Mouse (Mus musculus): Measurements from ENCODE around the gene Prol1. TPM values are rescaled to one million over a fixed set of nuclear protein-coding genes. Genes with fewer than 3 reads are reported as not detected.
A peak's percentile ranks its signal among the peaks of the same experiment; 100 is the strongest.
"Not testable (repeated sequence)": the region's sequence is repeated elsewhere in the genome, so short reads cannot be mapped to it uniquely, and the experiment has no call there.

Prol1 gene
- polyA plus RNA-seq (2012; rRNA removed) = not detected in 2 replicates

DNA sequence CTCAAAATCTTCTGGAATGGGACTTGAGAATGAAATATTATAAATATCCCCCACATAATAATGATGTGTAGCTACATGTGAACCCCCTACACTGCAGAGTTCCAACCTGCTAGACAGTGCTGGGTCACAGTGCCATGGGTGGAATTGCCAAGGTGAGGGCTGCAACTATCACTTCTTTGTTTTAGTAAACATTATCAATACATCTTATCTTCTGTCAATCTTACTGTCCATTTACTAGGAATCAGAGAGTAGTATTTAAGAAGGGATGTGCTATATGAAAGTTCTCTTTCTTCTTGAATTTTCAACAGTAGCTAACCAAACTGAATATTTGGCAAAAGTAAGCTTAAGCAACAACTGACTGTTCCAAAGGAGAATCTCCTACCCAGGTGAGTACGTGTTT, at the start of gene Prol1:
Prol1 (plus strand) TSS at position 301 of the 400 bp plus-strand sequence.
- DNase-seq = no peak
- no peak for TF ChIP-seq CTCF (IDR thresholded peaks at IDR 0.05; ENCODE audit: insufficient read depth, low read length)
- no peak for TF ChIP-seq POLR2A (IDR thresholded peaks at IDR 0.05; ENCODE audit: borderline replicate concordance, extremely low read depth, low read depth, low read length)
- WGBS = 90% methylated on average over 1 of the region's 1 CpGs
- H3K4me3 ChIP-seq (replicated peaks; ENCODE audit: extremely low read depth, low read depth, low read length) = no peak within 1 kb of the TSS
- H3K4me1 ChIP-seq (ENCODE audit: control insufficient read depth, insufficient read depth, low read length) = no peaks in the 10 kb centered on the region

DNA sequence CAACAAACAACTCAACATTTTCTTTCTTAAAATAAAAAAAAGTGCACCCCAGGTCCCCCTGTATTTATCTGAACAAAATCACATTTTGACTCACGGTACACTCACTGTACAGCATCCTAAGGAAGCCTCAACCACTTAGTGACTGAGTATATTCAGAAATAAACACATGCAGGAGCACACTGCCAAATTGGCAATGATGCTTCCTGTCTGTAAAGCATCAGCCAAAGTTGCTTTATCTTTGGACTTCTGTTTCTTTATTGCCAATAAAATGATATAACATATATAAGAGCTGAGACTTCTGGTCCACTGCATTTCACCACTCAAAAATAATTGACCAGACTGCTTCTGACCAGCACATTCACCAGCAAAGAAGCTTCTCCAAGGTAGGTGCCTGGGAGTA, 48.5 kb upstream of the Prol1 start, which contains the start of gene Gm7714:
Gm7714 (plus strand) TSS at position 301 of the 400 bp plus-strand sequence.
- DNase-seq = no peak
- H3K4me1 ChIP-seq (ENCODE audit: control insufficient read depth, insufficient read depth, low read length) = no peaks in the 10 kb centered on the region
- TF ChIP-seq CTCF (IDR thresholded peaks at IDR 0.05; ENCODE audit: insufficient read depth, low read length) (no peak), POLR2A (IDR thresholded peaks at IDR 0.05; ENCODE audit: borderline replicate concordance, extremely low read depth, low read depth, low read length) (no peak)
- no peak within 1 kb of the TSS for H3K4me3 ChIP-seq (replicated peaks; ENCODE audit: extremely low read depth, low read depth, low read length)
- 57% methylated on average over 1 of the region's 1 CpGs for WGBS

DNA sequence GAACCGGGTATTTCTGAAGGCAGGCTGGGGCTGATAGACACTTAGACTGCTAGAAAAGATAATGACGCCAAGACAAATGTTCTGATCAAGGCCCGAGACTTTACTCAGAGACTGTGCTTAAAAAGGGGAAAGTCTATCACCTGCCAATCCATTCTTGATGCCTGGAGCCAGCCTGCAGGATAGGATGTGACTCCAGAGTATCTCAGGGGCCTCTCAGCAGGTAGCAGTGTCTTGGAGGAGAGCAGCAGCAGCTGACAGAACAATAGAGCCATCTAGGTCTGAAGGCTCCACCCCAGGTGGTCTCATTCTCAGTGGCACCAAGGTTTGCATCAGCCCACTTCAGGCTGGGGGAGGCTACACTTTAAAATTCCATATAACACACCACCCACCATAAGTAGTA, 5.8 kb upstream of the Prol1 start:
- not testable (repeated sequence) for H3K4me3 ChIP-seq (replicated peaks; ENCODE audit: extremely low read depth, low read depth, low read length); H3K4me1 ChIP-seq (ENCODE audit: control insufficient read depth, insufficient read depth, low read length); DNase-seq
- WGBS = 68% methylated on average over 3 of the region's 3 CpGs

DNA sequence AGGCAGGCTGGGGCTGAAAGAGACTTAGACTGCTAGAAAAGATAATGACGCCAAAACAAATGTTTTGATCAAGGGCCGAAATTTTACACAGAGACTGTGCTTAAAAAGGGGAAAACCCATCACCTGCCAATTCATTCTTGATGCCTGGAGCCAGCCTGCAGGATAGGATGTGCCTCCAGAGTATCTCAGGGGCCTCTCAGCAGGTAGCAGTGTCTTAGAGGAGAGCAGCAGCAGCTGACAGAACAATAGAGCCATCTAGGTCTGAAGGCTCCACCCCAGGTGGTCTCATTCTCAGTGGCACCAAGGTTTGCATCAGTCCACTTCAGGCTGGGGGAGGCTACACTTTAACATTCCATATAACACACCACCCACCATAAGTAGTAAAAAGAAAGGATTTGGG, 31.4 kb downstream of the Prol1 start:
- WGBS = 59% methylated on average over 2 of the region's 2 CpGs
- H3K4me1 ChIP-seq (ENCODE audit: control insufficient read depth, insufficient read depth, low read length); DNase-seq; H3K4me3 ChIP-seq (replicated peaks; ENCODE audit: extremely low read depth, low read depth, low read length): not testable (repeated sequence)

DNA sequence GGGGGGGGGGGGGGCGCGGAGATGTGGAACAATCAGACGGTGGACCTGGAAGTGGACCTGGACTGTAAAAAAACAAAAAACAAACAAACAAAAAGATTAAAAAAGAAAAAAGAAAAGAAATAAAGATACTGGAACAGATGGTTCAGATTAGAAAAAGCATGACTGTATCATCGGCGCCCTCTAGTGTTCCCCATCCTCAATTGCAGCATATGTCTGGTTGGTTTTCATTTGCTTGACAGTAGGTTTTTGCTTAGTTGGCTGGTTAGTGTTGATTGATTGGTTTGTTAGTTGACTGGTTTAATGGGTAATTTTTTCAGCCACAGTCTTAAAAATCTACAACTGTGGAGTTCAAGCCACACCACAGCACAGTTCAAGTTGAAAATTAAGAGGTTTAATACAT, 47.7 kb downstream of the Prol1 start:
- H3K4me1 ChIP-seq (ENCODE audit: control insufficient read depth, insufficient read depth, low read length) = no peaks in the 10 kb centered on the region
- TF ChIP-seq POLR2A (IDR thresholded peaks at IDR 0.05; ENCODE audit: borderline replicate concordance, extremely low read depth, low read depth, low read length) = no peak
- TF ChIP-seq CTCF (IDR thresholded peaks at IDR 0.05; ENCODE audit: insufficient read depth, low read length) = peak; percentile 7; the same call in 1 of the 2 replicates
- DNase-seq = no peak
- H3K4me3 ChIP-seq (replicated peaks; ENCODE audit: extremely low read depth, low read depth, low read length) = no peak overlapping the region
- WGBS = 11% methylated on average over 5 of the region's 5 CpGs

DNA sequence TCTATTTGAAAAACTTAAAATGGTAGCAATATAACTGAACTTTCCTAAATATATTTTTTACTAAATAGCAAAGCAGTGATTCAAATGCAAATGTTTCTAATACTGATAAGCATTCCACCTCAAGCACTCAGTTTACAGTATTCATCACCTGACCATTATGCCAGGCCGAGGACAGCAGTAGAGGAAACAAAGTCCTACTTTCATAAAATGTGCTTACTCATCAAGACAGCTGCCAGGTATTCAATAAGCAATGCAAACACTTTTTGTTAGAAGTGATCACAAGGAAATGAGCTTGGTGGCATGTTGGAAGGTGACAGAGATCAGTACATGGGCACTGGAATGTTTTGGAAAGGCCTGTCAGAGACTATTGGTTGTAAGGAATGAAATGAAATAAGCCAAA, 49.8 kb downstream of the Prol1 start:
- WGBS = 63% methylated on average over 1 of the region's 1 CpGs
- TF ChIP-seq POLR2A (IDR thresholded peaks at IDR 0.05; ENCODE audit: borderline replicate concordance, extremely low read depth, low read depth, low read length) (no peak), CTCF (IDR thresholded peaks at IDR 0.05; ENCODE audit: insufficient read depth, low read length) (no peak)
- DNase-seq = no peak
- Histone ChIP-seq H3K4me3 (replicated peaks; ENCODE audit: extremely low read depth, low read depth, low read length) (no peak overlapping the region), H3K4me1 (ENCODE audit: control insufficient read depth, insufficient read depth, low read length) (no peaks in the 10 kb centered on the region)

DNA sequence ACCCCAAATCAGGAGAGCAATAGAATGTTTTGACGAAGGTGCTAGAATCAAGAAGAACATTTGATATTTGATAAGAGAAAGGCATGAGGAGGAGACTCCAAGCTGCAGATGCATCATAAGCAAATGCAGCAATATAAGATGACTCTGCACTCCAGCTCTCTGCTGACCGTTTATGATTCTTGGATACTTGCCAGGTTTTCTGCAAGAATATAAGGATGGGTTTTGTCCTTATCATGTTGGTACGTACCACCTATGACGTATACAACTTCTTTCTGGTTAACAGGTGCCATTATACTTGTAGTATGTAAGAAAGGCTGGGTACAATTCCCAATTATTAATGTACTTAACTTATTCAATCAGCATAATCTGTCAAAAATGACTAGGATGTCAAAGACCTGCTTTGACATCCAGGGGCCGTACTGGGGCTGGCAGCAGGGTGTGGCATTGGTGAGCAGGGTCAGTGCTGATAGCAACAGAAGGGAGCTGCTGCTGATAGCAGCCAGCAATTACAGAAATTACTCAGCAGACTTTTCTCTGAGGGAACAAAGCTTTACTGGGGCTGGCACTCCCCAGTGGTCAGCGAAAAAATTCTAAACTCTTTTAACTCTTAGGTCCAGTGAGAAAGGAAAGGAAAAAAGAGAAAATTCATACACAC, 53.6 kb downstream of the Prol1 start:
- Histone ChIP-seq H3K4me3 (replicated peaks; ENCODE audit: extremely low read depth, low read depth, low read length) (no peak overlapping the region), H3K4me1 (ENCODE audit: control insufficient read depth, insufficient read depth, low read length) (no peaks in the 10 kb centered on the region)
- no peak for DNase-seq
- WGBS = 59% methylated on average over 6 of the region's 6 CpGs
- TF ChIP-seq POLR2A (IDR thresholded peaks at IDR 0.05; ENCODE audit: borderline replicate concordance, extremely low read depth, low read depth, low read length) (no peak), CTCF (IDR thresholded peaks at IDR 0.05; ENCODE audit: insufficient read depth, low read length) (no peak)

DNA sequence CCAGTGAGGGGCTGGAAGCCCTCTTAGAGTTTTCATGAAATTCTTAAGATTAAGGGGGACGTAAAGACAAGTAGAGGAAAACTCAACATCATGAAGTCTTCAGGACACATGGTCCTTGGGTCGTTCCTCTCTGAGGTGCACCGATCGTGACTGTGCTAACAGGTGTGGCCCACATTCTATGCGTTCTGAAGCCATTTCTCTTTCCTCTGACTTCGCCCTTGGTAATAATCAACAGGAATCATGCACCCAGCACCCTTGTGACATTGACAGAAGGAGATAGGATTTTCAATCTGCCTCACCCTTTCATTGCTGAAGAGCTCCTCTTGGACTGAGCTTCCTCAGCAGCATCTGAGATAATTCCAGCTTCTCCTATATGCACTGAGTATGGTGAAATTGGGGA, 55.5 kb downstream of the Prol1 start:
- Histone ChIP-seq H3K4me3 (replicated peaks; ENCODE audit: extremely low read depth, low read depth, low read length) (no peak overlapping the region), H3K4me1 (ENCODE audit: control insufficient read depth, insufficient read depth, low read length) (no peaks in the 10 kb centered on the region)
- DNase-seq = no peak
- TF ChIP-seq POLR2A (IDR thresholded peaks at IDR 0.05; ENCODE audit: borderline replicate concordance, extremely low read depth, low read depth, low read length) (no peak), CTCF (IDR thresholded peaks at IDR 0.05; ENCODE audit: insufficient read depth, low read length) (no peak)
- WGBS = 79% methylated on average over 6 of the region's 6 CpGs

DNA sequence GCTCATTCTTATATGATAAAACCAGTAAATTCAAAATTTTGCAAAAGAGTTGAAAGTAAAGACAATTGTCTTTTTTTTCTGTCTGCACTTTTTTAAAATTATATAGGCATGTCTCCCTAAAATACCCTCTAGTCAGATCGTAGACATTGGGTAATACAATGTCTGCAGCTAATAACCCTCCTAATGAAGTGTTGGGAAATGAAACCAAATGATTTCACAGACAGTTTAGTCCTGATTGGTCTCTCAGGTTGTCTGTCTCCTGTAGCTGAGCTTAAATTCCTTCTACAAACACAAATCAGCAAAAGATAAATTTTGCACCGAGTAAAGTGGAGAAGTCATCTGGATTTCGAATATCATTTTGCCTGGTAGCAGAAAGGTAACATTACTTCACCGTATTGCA, 58.7 kb downstream of the Prol1 start, which contains the start of gene Amtn:
Amtn (plus strand) TSS at position 301 of the 400 bp plus-strand sequence.
- no peak for DNase-seq
- no peak for TF ChIP-seq CTCF (IDR thresholded peaks at IDR 0.05; ENCODE audit: insufficient read depth, low read length)
- TF ChIP-seq POLR2A (IDR thresholded peaks at IDR 0.05; ENCODE audit: borderline replicate concordance, extremely low read depth, low read depth, low read length) = no peak
- Histone ChIP-seq H3K4me1 (ENCODE audit: control insufficient read depth, insufficient read depth, low read length) (no peaks in the 10 kb centered on the region), H3K4me3 (replicated peaks; ENCODE audit: extremely low read depth, low read depth, low read length) (no peak within 1 kb of the TSS)
- 53% methylated on average over 4 of the region's 4 CpGs for WGBS

Other genes with a start within 250 kb of the Prol1 start
- gene Smr2, start 230.8 kb upstream of the Prol1 start, polyA plus RNA-seq (2012; rRNA removed) = not detected in 2 replicates
- not detected in 2 replicates for gene Gm11116, start 205.8 kb upstream of the Prol1 start, polyA plus RNA-seq (2012; rRNA removed)
- not detected in 2 replicates for gene Gm11115, start 163.2 kb upstream of the Prol1 start, polyA plus RNA-seq (2012; rRNA removed)
- gene Gm7714, start 48.4 kb upstream of the Prol1 start, polyA plus RNA-seq (2012; rRNA removed) = not detected in 2 replicates
- gene Amtn, start 58.8 kb downstream of the Prol1 start, polyA plus RNA-seq (2012; rRNA removed) = 0.69 and 0.75 TPM in 2 replicates
- gene Ambn, start 138.7 kb downstream of the Prol1 start, polyA plus RNA-seq (2012; rRNA removed) = not detected in 2 replicates
- not detected in 2 replicates for gene Enam, start 170.7 kb downstream of the Prol1 start, polyA plus RNA-seq (2012; rRNA removed)
- gene Jchain, start 210.6 kb downstream of the Prol1 start, polyA plus RNA-seq (2012; rRNA removed) = 7.7 and 20.2 TPM in 2 replicates
- gene Utp3, start 237.2 kb downstream of the Prol1 start, polyA plus RNA-seq (2012; rRNA removed) = 9.0 and 10.1 TPM in 2 replicates
- 4.1 and 4.6 TPM in 2 replicates for gene Rufy3, start 247.7 kb downstream of the Prol1 start, polyA plus RNA-seq (2012; rRNA removed)